Mouse (Mus musculus) stomach, embryonic 15.5 days (tissue): Measurements from ENCODE around the gene Wbp2nl. TPM values are rescaled to one million over a fixed set of nuclear protein-coding genes. Genes with fewer than 3 reads are reported as not detected.
A peak's percentile ranks its signal among the peaks of the same experiment; 100 is the strongest.

Source experiments
- ATAC-seq: fragments of 200-750 bp; cut with Nextera tagmentation; 2 replicates; pipeline ENCODE4 v1.8.0; 2017; ENCODE audit warnings: low read depth, moderate number of reproducible peaks, moderate TSS enrichment; ENCODE audit not compliant: insufficient read depth, low FRiP score
- H3K27ac ChIP-seq: fragments of 300-500 bp; sonication (generic); 2 replicates; pipeline ENCODE4 v1.5.1; 2015; ENCODE audit warnings: mild to moderate bottlenecking, inconsistent platforms
- H3K27me3 ChIP-seq: fragments of 300-500 bp; sonication (generic); replicated peaks from 2 replicates; pipeline ENCODE4 v1.6.1; 2015; ENCODE audit warnings: inconsistent platforms
- H3K36me3 ChIP-seq: fragments of 300-500 bp; sonication (generic); 2 replicates; pipeline ENCODE4 v1.6.1; 2015; ENCODE audit warnings: inconsistent platforms
- H3K4me1 ChIP-seq: fragments of 300-500 bp; sonication (generic); 2 replicates; pipeline ENCODE4 v1.6.1; 2015; ENCODE audit warnings: inconsistent platforms
- H3K4me2 ChIP-seq: fragments of 300-500 bp; sonication (generic); 2 replicates; pipeline ENCODE4 v1.6.1; 2015; ENCODE audit warnings: mild to moderate bottlenecking, inconsistent platforms
- H3K4me3 ChIP-seq: fragments of 300-500 bp; sonication (generic); replicated peaks from 2 replicates; pipeline ENCODE4 v1.5.1; 2015; ENCODE audit warnings: inconsistent platforms
- H3K9ac ChIP-seq: fragments of 300-500 bp; sonication (generic); 2 replicates; pipeline ENCODE4 v1.6.1; 2015; ENCODE audit warnings: inconsistent platforms
- H3K9me3 ChIP-seq: fragments of 300-500 bp; sonication (generic); 2 replicates; pipeline ENCODE4 v1.6.1; 2016; ENCODE audit warnings: inconsistent platforms
- WGBS: fragments of 180-500 bp; shearing (Covaris S2); methylation state at CpG from one replicate; pipeline ENCODE4 v1.1.7; 2015; 5-methylcytosine and 5-hydroxymethylcytosine counted together
- polyA plus RNA-seq: library from polyadenylated mRNA; unstranded; fragments of >200 nt; fragmentation: Nextera tagmentation; extraction: Ambion mirVana; gene quantifications from 2 replicates; pipeline ENCODE4 v1.2.1, GENCODE M21; 2015

The Wbp2nl gene
- polyA plus RNA-seq, 1 experiment from 2014 or later: 0.12 TPM

- WGBS: 74% methylated on average over 5 of the region's 5 CpGs
- H3K4me3 ChIP-seq: no peak overlapping the region
- H3K9me3 ChIP-seq: no peaks in the 10 kb centered on the region
- no peak for ATAC-seq
- H3K9ac ChIP-seq: no peak overlapping the region
- H3K4me2 ChIP-seq: peak overlapping the region; percentile 83
- peaks cover 42% of the 10 kb centered on the region for H3K4me1 ChIP-seq
- no peaks in the 10 kb centered on the region for H3K27me3 ChIP-seq
- peak overlapping the region; percentile 88 for H3K27ac ChIP-seq
- H3K36me3 ChIP-seq: 0 out of 2 replicates have a peak, but pooled peaks cover 4% of the 10 kb centered on the region
Measured at GRCm38 (mm10) chr15:82342543-82342935, 43.8 kb downstream of the Wbp2nl start.

DNA sequence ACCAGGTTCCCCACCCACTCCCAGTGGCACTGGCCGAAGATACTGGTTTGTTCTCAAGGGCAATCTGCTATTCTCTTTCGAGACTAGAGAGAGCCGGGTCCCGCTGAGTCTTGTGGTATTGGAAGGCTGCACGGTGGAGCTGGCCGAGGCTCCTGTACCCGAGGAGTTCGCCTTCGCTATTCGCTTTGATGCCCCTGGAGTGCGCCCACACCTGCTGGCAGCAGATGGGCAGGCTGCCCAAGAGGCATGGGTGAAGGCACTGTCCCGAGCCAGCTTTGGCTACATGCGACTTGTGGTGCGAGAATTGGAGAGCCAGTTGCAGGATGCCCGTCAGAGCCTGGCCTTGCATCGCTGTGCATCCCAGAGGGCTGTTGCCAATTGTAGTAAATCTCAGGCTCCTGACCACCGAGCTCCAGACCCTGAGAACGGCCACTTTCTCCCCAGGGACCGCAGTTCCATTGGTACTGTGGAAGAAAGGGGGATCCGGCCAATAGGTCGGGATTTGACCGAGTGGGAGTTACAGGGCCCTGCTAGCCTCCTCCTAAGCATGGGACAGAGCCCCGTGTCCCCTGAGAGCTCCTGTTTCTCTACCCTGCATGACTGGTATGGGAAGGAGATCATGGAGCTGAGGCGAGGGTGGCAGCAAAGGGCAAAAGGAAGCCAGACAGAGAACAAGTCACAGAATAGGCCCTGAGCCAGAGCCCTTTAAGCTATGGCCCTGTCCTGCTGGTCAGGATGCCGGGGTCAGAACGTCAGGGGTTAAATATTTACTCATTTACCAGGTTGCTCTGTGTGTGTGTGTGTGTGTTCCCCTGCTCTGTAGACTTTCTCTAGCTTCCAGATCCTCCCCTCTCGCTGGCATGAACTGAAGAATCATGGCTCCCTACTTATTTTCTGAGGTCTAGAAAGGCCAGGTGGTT, 44.9 kb downstream of the Wbp2nl start:
- peaks cover 34% of the 10 kb centered on the region for H3K4me1 ChIP-seq
- no peaks in the 10 kb centered on the region for H3K9me3 ChIP-seq
- no peak overlapping the region for H3K9ac ChIP-seq
- H3K27ac ChIP-seq: no peak overlapping the region; the same call in 1 of the 2 replicates
- H3K36me3 ChIP-seq: peaks cover 14% of the 10 kb centered on the region; the same call in 1 of the 2 replicates
- H3K27me3 ChIP-seq: no peaks in the 10 kb centered on the region
- 84% methylated on average over 27 of the region's 27 CpGs for WGBS
- no peak overlapping the region for H3K4me3 ChIP-seq
- no peak for ATAC-seq
- H3K4me2 ChIP-seq: no peak overlapping the region

DNA sequence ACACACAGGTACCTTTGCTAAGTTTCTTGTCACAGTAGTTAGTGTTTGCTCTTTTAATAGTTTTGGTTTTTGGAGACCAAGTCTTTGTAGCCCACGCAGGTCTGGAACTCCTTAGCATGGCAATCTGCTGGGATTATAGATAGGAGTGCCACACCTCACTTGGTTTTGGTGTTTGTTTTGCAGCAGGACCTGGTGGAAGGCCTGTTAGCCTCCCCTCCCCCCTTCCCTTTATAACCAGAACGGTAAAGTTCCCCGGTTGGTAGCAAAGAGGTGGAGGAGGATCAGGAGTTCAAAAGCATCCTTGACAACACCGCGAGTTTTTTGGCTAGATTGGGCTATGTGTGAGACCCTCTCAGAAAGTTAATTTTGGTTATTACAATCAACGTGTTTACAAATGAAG, 46.2 kb downstream of the Wbp2nl start:
- Histone ChIP-seq H3K9ac (no peak overlapping the region), H3K4me2 (no peak overlapping the region), H3K27me3 (no peaks in the 10 kb centered on the region), H3K9me3 (no peaks in the 10 kb centered on the region), H3K27ac (peak overlapping the region; percentile 36; the same call in 1 of the 2 replicates), H3K4me1 (peaks cover 28% of the 10 kb centered on the region), H3K36me3 (peaks cover 27% of the 10 kb centered on the region), H3K4me3 (no peak overlapping the region)
- 77% methylated on average over 6 of the region's 6 CpGs for WGBS
- no peak for ATAC-seq

GRCm38 (mm10) chr15:82345820-82346470, 47.2 kb downstream of the Wbp2nl start:
- Histone ChIP-seq H3K4me3 (peak overlapping the region; percentile 79), H3K27me3 (no peaks in the 10 kb centered on the region), H3K36me3 (peaks cover 32% of the 10 kb centered on the region), H3K27ac (peak overlapping the region; percentile 93), H3K9me3 (no peaks in the 10 kb centered on the region), H3K4me2 (peak overlapping the region; percentile 73), H3K4me1 (peaks cover 25% of the 10 kb centered on the region), H3K9ac (peak overlapping the region; percentile 58; the same call in 1 of the 2 replicates)
- WGBS: under 1% methylated on average over 51 of the region's 51 CpGs
- peak; percentile 93 for ATAC-seq

- peaks cover 24% of the 10 kb centered on the region for H3K4me1 ChIP-seq
- H3K36me3 ChIP-seq: peaks cover 32% of the 10 kb centered on the region
- peak overlapping the region; percentile 73 for H3K4me2 ChIP-seq
- no peaks in the 10 kb centered on the region for H3K9me3 ChIP-seq
- no peaks in the 10 kb centered on the region for H3K27me3 ChIP-seq
- H3K27ac ChIP-seq: peak overlapping the region; percentile 93
- 39% methylated on average over 14 of the region's 14 CpGs for WGBS
- ATAC-seq: no peak
- peak overlapping the region; percentile 79 for H3K4me3 ChIP-seq
- H3K9ac ChIP-seq: peak overlapping the region; percentile 32; the same call in 1 of the 2 replicates
Measured at GRCm38 (mm10) chr15:82346580-82347302, 48.0 kb downstream of the Wbp2nl start.

- 79% methylated on average over 4 of the region's 4 CpGs for WGBS
- peaks cover 24% of the 10 kb centered on the region for H3K4me1 ChIP-seq
- no peaks in the 10 kb centered on the region for H3K9me3 ChIP-seq
- peaks cover 32% of the 10 kb centered on the region for H3K36me3 ChIP-seq
- peak overlapping the region; percentile 32; the same call in 1 of the 2 replicates for H3K9ac ChIP-seq
- peak overlapping the region; percentile 93; the same call in 1 of the 2 replicates for H3K27ac ChIP-seq
- H3K4me2 ChIP-seq: peak overlapping the region; percentile 73
- ATAC-seq: no peak
- peak overlapping the region; percentile 79 for H3K4me3 ChIP-seq
- no peaks in the 10 kb centered on the region for H3K27me3 ChIP-seq
Measured at GRCm38 (mm10) chr15:82347303-82347676, 48.5 kb downstream of the Wbp2nl start.

- WGBS: 93% methylated on average over 12 of the region's 12 CpGs
- Histone ChIP-seq H3K4me2 (peak overlapping the region; percentile 73), H3K27me3 (no peaks in the 10 kb centered on the region), H3K4me3 (no peak overlapping the region), H3K9ac (no peak overlapping the region), H3K9me3 (no peaks in the 10 kb centered on the region), H3K4me1 (peaks cover 26% of the 10 kb centered on the region), H3K27ac (no peak overlapping the region), H3K36me3 (peaks cover 32% of the 10 kb centered on the region)
- no peak for ATAC-seq
Measured at GRCm38 (mm10) chr15:82347852-82348251, 49.1 kb downstream of the Wbp2nl start.

GRCm38 (mm10) chr15:82348258-82348998, 49.7 kb downstream of the Wbp2nl start:
- Histone ChIP-seq H3K4me1 (peaks cover 26% of the 10 kb centered on the region), H3K27me3 (no peaks in the 10 kb centered on the region), H3K9ac (no peak overlapping the region), H3K36me3 (peaks cover 31% of the 10 kb centered on the region), H3K4me3 (no peak overlapping the region), H3K4me2 (no peak overlapping the region), H3K27ac (no peak overlapping the region), H3K9me3 (no peaks in the 10 kb centered on the region)
- ATAC-seq: no peak
- 83% methylated on average over 8 of the region's 8 CpGs for WGBS

GRCm38 (mm10) chr15:82348999-82349341, 50.2 kb downstream of the Wbp2nl start:
- H3K9me3 ChIP-seq: no peaks in the 10 kb centered on the region
- WGBS: 84% methylated on average over 2 of the region's 2 CpGs
- no peak overlapping the region for H3K4me3 ChIP-seq
- H3K4me2 ChIP-seq: no peak overlapping the region
- H3K36me3 ChIP-seq: peaks cover 27% of the 10 kb centered on the region
- no peak overlapping the region for H3K9ac ChIP-seq
- no peak overlapping the region for H3K27ac ChIP-seq
- H3K4me1 ChIP-seq: peaks cover 26% of the 10 kb centered on the region
- no peaks in the 10 kb centered on the region for H3K27me3 ChIP-seq
- ATAC-seq: no peak

- peak overlapping the region; percentile 49 for H3K27ac ChIP-seq
- H3K4me3 ChIP-seq: no peak overlapping the region
- H3K4me2 ChIP-seq: no peak overlapping the region
Measured at GRCm38 (mm10) chr15:82350349-82350748, 51.6 kb downstream of the Wbp2nl start.

DNA sequence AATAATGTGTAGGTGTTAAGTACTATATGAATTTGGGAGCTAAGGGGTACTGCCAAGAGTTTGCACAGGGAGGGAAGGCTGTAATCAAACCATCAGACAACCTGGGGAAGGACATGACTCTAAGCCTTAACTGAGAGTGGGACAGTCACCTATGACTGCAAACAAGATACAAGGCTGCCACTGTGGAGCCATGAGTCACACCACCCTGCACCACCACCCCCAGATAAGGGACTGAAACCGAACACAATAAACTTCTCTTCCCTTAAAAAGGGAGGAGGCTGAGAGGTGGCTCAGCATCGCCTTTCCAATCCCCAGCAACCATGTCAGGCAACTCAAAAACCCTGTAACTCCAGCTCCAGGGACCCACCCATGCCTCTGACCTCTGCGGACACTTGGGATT, 52.7 kb downstream of the Wbp2nl start:
- Histone ChIP-seq H3K4me1 (peaks cover 30% of the 10 kb centered on the region), H3K27me3 (no peaks in the 10 kb centered on the region), H3K27ac (peak overlapping the region; percentile 6; the same call in 1 of the 2 replicates), H3K4me2 (no peak overlapping the region), H3K9ac (no peak overlapping the region), H3K4me3 (no peak overlapping the region), H3K36me3 (peaks cover 27% of the 10 kb centered on the region), H3K9me3 (no peaks in the 10 kb centered on the region)
- ATAC-seq: no peak
- 68% methylated on average over 2 of the region's 3 CpGs for whole genome bisulfite sequencing

More at GRCm38 (mm10) chr15:82350349-82350748, 51.6 kb downstream of the Wbp2nl start:
- H3K9ac ChIP-seq: no peak overlapping the region
- 79% methylated on average over 4 of the region's 4 CpGs for WGBS
- no peaks in the 10 kb centered on the region for H3K27me3 ChIP-seq
- H3K4me1 ChIP-seq: peaks cover 30% of the 10 kb centered on the region
- no peak for ATAC-seq
- peaks cover 27% of the 10 kb centered on the region for H3K36me3 ChIP-seq
- H3K9me3 ChIP-seq: no peaks in the 10 kb centered on the region
